Mouse (Mus musculus): Measurements from ENCODE around the gene Cnot3. TPM values are rescaled to one million over a fixed set of nuclear protein-coding genes. Genes with fewer than 3 reads are reported as not detected.

The Cnot3 gene
- total RNA-seq, 2 experiments from 2014 or later = 24.7 to 30.6 TPM

DNA sequence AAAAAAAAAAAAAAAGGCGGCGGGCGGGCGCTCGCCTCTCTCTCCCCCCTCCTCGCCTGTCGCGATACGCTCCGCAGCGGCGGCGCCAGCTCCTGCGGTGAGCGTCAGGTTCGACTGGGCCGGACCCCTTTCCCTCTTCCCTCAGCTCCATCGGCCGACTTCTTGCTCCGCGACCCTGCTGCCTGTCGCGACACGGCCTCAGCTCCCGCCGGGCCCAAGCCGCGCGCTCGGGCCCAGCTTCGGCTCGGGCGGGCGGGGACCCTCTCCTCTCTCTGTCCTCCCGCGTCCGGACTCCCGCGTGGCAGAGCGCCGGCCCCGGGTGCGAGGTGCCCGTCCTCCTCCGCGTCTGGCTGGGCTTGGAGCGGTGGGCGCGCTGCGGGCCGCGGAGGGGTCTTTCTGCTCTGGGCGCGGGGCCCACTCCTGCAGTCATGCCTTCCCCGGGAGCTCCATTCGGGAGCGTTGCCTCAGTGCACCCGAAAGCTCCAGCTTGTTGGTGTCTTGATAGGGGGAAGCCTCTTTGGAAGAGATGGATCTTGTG lies 489 bp downstream of the Cnot3 start:
- no peak for DNase-seq (ENCODE audit: low spot score)
- intact Hi-C loops (cut with DNase I) = loop anchor here (1.0 to 5.0 kb wide), 2 partner anchors 19 to 47 kb away; partner anchors contain the start of genes Mboat7 and Tsen34

DNA sequence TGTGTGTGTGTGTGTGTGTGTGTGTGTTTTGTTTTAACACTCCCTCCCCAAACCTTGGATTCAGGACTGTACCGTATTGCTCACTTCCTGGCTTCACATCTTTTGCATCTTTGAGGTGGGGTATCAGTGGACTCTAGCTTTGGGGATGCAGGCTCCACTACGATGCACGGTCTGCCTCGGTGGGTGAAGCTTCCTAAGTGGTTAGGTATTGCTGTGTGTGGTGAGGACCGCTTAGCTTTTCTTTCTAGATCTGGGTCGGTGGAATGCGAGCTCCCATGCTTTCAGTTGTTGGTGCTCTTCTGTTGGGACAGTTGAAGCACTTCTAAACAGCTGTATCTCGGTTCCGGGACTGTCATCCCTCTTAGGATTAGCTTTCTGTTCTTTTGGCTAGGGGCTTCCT lies 1.1 kb downstream of the Cnot3 start:
- DNase-seq (ENCODE audit: low spot score) = no peak
- intact Hi-C loops (cut with DNase I) = loop anchor here (1.0 to 5.0 kb wide), 2 partner anchors 18 to 46 kb away; partner anchors contain the start of genes Mboat7 and Tsen34

DNA sequence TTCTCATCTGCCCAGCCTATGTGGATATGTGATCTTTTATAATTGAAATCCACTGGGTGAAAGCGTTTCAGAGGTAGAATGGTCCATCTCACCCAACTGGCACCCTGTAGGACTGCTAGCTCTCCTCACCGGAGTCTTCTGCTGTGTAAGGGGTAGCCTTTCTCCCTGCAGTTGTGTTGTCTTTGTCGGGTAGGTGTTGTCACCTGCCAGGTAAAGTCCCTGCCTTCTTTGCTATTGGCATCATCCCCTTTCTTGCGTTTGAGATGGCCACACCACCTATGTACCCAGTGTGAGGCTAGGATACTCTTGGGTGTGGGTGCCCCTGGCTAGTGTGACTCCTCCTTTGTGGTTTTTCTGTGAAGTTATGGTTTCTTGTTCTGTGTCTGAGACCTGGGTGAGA lies 1.6 kb downstream of the Cnot3 start:
- intact Hi-C loops (cut with DNase I) = loop anchor here (1.0 to 5.0 kb wide), 2 partner anchors 18 to 46 kb away; partner anchors contain the start of genes Mboat7 and Tsen34
- DNase-seq (ENCODE audit: low spot score) = no peak

DNA sequence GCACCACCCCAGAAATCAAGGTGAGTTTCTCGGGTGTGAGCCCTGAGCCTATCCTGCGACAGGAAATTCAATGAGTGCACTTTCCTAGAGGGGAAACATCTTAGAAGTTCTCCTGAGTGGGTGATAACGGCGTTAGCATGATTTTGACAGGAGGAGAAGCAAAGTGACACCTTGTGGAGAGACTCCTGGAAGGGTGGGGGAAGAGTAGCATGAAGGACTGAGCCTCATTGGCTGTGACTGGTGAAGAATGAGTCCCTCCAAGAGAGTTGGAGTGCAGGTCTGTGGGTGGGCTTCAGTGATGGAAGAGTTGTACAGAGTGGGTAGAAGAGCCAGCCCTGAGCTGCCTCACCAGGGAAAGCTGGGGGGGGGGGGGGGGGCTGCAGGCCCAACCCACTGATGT lies 11.9 kb downstream of the Cnot3 start:
- no peak for DNase-seq (ENCODE audit: low spot score)
- intact Hi-C loops (cut with DNase I) = no loop called here

DNA sequence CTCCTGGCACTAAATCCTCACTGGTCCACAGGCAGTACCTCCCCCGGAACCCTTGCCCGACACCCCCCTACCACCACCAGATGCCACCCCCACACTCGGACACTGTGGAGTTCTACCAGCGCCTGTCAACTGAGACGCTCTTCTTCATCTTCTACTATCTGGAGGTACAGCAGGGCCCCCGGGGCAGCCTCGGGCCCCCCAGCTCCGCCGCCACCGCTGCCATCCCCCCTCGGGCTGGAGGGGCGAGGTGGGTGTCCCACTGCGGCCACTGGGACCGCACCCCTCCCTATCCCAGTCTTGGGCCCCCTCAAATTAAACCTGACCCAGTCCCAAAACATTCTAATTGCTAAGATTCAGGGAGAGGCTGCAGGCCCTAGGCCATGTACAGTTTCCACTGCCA lies 13.5 kb downstream of the Cnot3 start:
- intact Hi-C loops (cut with DNase I) = no loop called here
- DNase-seq (ENCODE audit: low spot score) = no peak

DNA sequence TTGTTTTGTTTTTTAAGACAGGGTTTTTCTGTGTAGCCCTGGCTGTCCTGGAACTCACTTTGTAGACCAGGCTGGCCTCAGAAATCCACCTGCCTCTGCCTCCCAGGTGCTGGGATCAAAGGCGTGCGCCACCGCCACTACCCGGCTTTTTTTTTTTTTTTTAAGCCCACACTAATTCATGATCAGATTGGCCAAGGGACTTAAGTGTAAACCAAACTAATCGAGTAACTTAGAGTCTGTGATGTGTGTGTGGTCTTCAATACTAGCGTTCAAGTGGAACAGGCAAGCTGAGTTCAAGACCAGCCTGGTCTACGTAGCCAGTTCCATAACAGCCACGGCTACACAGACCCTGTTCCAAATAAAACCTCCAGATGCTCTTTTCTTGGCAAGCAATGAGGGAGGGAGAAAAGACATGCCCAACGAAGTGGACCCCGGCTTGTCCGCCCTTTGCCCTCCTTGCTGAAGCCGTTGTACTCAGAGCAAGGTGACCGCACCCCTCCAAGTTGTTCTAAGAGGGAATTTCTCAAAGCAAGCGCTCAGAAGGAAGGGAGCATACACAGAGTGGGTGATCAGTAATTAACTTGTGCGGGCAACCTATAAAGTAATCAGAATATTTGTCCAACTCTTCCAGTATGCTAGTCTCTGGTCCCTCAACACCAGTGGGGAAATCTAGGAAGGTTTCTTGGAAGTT lies 19.6 kb downstream of the Cnot3 start:
- no peak for DNase-seq (ENCODE audit: low spot score)
- intact Hi-C loops (cut with DNase I) = loop anchor here (1.0 kb wide), 1 partner anchor 18 kb away; no protein-coding TSS in a partner anchor

DNA sequence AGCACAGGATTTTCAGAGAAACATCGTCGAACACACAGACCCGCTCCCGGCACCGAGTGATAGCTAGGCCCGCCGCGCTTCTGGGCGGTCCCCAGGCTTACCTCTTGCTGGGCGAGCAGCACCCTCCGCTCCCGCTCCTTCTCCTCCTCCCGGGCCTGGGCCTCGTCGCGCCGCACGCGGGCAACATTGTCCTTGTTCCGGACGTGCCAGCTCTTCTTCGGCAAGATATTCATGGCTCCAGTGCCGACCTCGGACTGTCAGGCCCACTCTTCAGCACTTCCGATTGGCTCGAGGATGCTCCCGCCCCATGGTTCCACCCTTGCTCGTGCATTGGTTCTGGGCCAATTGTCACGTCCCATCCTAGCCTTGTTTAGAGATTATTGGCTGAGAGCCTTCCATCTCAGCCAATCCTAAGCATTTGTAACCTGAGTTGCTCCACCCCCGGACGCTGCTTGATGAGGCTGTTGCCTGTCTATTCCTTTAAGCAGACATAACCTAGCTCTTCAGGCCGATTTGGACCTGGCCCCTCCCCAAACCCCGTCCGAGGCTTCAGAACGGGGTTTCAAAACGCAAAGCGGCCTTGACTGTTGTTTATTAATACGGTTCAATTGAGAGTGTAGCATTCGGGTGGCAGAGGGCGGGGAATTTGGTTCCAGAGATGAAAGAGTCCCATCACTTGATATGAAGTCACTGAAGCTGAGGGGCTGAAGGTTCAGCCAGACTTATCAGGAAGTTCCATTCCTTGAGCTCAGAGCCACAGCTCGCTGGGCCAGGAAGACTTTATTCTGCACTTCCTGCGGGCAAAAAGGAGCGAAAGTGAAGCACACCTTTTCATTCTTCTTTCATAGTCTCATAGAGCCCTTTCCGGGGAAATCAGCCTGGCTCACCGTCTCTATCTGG lies 20.4 kb downstream of the Cnot3 start, which contains the start of gene Leng1:
Leng1 (minus strand) TSS at position 626 of the 900 bp plus-strand sequence.
- peak; percentile 96 for DNase-seq (ENCODE audit: low spot score)
- intact Hi-C loops (cut with DNase I) = loop anchor here (1.0 kb wide), 1 partner anchor 27 kb away; the partner anchor contains the start of gene Tsen34

DNA sequence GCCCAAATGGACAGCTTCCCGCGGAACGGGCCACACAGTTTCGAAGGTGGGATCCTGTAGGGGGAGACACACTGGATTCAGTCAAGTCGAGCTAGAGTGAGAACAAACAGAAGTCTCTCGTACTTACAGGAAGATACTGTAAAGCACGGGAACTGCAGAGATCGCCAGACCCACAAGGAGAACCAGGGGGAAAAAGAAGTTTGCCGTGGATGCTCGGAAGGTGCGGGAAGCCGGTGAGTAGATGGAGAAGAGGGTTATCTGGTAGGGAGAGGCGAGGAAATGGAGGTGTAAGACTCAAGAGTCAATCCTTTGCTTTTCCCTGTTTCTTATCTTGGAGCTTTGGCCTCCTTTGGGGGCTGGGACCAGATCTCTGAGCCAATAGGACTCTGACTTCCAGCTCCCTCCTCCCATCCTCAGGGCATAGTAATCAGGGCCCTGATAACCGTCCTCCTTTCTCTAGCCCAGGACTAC lies 21.9 kb downstream of the Cnot3 start:
- intact Hi-C loops (cut with DNase I) = loop anchor here (1.0 kb wide), 1 partner anchor 25 kb away; the partner anchor contains the start of gene Tsen34
- DNase-seq (ENCODE audit: low spot score) = no peak

DNA sequence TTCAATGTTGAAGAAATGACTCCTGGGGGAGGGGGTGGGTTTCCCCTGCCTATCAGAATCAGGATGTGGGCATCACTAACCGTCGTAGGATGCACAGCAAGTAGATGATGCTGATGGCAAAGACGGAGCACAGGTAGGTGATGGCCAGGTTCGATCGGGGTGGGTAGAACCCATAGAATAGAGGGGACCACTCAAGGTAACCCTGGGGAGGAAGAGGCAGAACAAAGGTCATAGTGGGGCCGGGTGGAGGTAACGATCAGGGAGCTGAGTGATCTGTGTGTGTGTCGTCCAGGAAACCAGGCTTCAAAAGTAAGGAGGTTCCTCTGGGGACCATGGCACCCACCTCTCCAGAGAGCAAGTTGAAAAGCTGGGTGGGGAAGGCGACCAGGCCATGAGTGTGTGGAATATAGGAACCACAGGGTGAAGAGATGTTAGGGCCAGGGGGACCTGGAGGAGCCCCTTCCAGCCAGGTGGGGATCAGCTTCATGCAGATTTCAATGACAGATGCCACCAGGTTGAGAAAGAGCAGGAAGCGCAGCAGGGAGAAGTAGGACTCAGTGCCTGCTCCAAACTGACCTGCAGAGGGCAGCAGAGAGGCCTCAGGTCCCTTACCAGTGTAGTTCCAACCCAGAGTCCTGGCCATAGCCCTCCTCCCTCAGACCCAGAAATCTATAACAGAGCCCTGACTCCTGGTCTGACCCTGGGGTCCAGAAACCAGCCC lies 29.6 kb downstream of the Cnot3 start:
- intact Hi-C loops (cut with DNase I) = loop anchor here (10.0 kb wide), 1 partner anchor 800 kb away; no protein-coding TSS in a partner anchor
- DNase-seq (ENCODE audit: low spot score) = peak; percentile 37

DNA sequence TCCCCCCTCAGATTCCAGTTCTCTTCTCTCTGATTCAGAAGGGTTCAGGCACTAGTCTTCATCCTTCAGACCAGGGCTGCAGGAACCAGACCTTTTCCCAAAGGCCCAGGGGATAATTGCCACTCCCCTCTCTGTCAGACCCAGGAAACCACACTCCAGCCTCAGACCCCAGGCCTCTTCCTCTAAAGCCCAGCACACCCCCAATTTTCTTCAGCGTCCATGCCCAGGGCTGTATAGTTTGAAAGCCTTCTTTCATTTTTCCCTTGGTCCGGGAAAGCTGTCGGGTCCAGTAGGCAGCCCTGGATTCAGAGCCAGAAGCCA lies 30.1 kb downstream of the Cnot3 start:
- DNase-seq (ENCODE audit: low spot score) = no peak
- intact Hi-C loops (cut with DNase I) = loop anchor here (10.0 kb wide), 1 partner anchor 800 kb away; no protein-coding TSS in a partner anchor

DNA sequence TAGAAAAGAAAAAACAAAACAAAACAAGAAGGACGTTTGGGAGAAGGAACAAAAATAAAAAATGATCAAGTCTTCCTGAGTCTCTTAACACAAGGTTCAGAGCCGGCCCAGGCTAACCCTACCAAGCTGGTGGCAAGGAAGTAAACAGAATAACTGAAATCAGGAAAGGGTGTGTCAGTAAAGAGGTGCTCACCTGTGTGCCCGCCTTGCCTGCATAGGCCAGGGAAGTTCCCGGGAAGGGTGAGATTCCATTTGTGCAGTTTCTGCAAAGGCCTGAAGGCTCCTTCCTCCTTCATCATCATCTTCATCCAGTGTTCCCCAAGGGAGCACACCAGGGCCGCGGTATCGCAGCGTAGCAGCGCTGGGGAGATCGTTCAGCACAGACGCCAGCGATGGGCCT lies 31.3 kb downstream of the Cnot3 start:
- intact Hi-C loops (cut with DNase I) = loop anchor here (2.0 to 10.0 kb wide), 2 partner anchors 30 to 798 kb away; no protein-coding TSS in a partner anchor
- no peak for DNase-seq (ENCODE audit: low spot score)

DNA sequence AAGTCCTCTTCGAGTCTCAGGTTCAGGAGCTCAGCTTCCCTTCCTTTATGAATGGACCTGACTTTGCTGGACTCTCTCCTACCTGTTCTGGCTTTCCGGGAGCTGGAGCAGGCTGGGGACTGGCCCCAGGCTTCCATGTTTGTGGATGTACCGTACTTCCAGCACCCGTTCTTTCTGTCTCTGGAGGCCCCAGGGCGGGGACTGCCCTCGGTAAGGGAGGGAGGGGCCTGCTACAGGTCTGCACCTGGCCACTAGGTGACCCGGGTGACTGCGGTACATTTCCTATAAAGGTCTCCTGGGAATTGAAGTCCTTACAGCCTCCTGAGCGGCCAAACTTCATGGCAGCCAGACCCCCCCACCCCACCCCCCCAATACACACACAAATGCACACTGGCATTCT lies 32.3 kb downstream of the Cnot3 start, which contains the start of gene Tmc4:
Tmc4 (minus strand) TSS at position 212 of the 400 bp plus-strand sequence.
- intact Hi-C loops (cut with DNase I) = loop anchor here (2.0 to 10.0 kb wide), 2 partner anchors 29 to 797 kb away; no protein-coding TSS in a partner anchor
- no peak for DNase-seq (ENCODE audit: low spot score)

DNA sequence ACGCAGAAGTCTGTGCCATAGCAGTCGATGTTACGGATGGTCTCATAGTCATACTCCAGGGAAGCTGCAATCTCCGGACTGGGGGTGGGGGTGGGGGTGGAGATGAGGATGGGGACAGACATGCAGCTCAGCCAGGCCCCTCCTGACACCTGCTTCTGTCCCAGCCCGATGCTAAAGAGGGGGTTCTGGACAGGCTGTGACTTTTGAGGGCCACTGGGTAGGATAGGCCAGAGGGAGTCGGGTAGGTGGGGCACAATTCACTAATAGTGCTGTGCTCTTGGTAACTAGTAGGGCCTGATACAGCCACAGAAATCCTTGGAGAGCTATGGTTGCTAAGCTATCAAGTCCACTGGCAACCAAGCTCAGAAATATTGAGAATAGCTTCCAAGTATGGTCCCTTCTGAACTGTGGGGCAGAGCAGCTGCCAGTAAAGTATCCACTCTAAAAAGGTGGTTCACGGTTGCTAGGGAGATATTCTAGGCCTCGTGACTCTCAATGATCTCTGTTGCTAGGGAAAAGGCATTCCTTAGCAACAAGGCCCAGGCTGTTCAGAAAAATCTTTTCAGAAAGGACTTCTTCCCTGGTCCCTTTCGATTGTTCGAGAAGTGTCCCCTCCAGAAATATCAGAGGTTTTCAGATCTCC lies 39.0 kb downstream of the Cnot3 start:
- intact Hi-C loops (cut with DNase I) = no loop called here
- no peak for DNase-seq (ENCODE audit: low spot score)

DNA sequence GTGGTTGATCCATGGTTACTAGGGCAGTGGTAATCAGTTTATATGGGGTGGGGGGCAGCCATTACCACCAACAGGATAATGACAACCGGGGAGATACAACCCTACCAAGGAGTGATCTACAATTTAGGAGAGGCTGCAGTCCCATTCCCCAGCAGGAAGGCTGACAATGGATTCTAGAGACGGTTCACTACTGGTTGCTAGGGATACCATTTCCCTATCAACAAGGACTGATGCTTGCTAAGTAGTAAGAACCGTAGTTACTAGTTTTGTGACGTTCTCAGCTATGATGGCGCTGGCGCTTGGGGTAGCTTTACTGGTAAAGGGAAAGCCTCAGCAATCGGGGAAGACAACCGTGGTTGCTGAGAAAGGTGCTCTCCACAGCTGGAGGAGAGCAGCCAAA lies 39.6 kb downstream of the Cnot3 start:
- intact Hi-C loops (cut with DNase I) = no loop called here
- DNase-seq (ENCODE audit: low spot score) = no peak

DNA sequence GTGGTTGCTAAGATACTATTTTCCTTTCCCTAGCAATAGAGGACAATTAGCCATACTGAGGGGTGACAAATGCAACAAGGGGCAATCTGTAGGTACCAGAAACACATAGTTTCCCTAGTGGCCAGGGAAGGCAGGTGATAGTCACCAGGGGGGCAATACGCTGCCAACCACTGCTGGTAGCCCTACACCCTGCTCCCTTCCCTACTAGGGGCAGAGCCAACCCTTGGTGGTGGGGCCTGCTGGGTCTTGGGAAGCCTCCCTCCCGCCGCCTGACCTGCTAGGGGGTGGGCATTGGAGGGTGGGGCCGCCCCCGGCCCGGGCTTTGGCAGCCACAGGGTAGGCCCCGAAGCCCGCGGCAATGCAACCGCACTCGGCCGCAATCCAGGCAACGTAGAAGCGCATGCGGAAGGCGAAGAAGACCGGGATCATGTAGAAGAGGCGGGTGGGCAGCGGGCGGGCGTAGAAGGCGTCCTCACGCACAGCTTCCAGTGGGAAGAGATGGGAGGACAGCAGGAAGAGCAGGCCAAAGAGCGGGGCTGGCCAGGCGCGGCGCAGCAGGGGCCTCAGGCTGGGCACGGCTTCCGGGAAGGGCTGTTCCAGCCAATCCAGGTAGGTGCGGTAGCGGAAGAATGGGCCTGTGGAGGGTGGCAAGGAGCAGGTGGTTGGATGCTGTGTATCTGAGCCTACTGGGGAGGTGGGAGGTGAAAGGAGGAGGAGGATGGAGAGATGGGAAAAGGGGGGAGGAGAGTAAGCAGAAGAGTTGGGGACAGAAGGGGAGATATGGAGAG lies 40.5 kb downstream of the Cnot3 start:
- no peak for DNase-seq (ENCODE audit: low spot score)
- intact Hi-C loops (cut with DNase I) = no loop called here

DNA sequence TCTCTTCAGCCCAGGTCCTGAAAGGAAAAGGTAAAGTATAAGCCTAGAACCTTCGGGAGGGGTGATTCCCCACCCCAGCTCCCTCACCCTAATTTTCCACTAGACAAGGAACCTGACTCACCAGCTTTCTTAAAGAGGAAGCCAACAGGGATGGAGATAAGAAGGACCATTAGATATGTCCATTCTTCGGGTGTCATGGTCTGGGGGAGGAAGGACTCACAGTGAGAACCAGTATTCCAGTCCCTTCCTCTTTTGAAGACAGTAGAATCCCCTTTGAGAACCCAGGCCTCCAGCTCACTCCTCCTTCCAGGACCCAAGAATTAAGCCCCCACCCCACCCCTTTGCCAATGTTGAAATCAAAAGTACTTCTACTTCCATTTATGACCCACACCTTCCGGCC lies 46.9 kb downstream of the Cnot3 start:
- DNase-seq (ENCODE audit: low spot score) = no peak
- intact Hi-C loops (cut with DNase I) = loop anchor here (1.0 to 10.0 kb wide), 5 partner anchors 13 to 1103 kb away; partner anchors contain the start of genes Cnot3, Rdh13 and Rpl28

DNA sequence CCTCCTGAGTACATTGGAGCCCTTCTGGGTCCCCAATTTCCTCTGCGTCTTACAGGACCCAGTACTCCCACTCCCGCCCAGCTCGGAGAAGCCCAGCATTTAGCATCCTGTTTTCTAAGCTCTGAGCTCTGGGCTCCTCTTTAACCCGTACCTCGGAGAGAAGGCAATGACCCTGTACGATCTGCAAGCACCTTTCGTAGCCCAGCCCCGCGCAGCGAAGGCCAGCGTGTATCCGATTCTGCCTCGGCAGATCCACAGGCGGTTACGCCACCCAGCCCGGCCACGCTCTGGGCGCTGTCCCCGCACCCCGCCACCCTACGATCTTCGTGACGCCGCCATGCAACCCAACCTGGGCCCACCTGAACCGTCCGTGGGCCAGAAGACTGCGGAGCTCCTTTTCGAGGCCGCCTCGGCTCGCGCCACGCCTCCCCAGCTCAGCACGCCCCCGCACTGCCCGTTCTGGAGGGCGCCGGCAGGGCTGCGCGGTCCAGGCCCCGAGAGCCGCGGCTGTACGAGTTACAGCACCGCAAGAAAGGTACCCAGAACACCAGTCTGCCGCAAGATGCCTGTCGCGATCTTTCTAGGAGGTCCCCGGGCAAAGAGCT lies 47.4 kb downstream of the Cnot3 start, which contains the start of gene Tsen34:
Tsen34 (plus strand) TSS at position 482 of the 605 bp plus-strand sequence.
- intact Hi-C loops (cut with DNase I) = loop anchor here (1.0 to 10.0 kb wide), 5 partner anchors 14 to 1102 kb away; partner anchors contain the start of genes Cnot3, Rdh13 and Rpl28
- no peak for DNase-seq (ENCODE audit: low spot score)

Data from heart, postnatal 25 days (tissue).